Mouse (Mus musculus) E14TG2a.4 (cell line): ENCODE results near the gene Enkd1.

Experiments used
- CTCF ChIP-seq: conservative IDR thresholded peaks from 2 replicates; pipeline ENCODE4 v1.5.1; 2014; ENCODE audit warnings: low read length
- NANOG ChIP-seq: IDR thresholded peaks from 2 replicates; pipeline ENCODE4 v1.6.1; 2014; ENCODE audit warnings: borderline replicate concordance, low read length, mixed read lengths
- POU5F1 ChIP-seq: IDR thresholded peaks from 2 replicates; pipeline ENCODE4 v1.6.1; 2014; ENCODE audit warnings: low read length, borderline replicate concordance

DNA sequence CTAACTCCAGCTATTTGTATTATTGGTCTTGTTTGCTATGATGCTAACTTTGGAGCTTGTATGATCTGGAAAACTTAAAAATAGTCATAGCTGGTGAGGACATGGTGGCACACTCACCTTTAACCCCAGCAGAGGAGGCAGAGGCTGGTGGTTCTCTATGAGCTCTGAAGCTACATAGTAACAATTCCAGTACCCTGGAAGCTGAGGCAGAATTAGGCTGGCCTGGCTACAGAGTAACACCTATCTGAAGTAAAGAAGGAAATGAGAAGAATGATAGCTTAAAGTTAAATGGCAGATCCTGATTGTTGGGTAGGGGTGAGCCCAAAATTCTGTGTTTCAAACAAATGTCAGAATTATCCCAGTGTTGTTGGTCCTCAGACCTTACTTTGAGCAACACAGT, 50.4 kb downstream of the Enkd1 start:
- TF ChIP-seq CTCF (no peak), NANOG (no peak), POU5F1 (no peak)
